Mouse (Mus musculus) ES-Bruce4 (cell line): ENCODE measurements at regions not wholly inside any gene's neighbourhood (a gene's known extent, or its start where the extent isn't known, plus 50 kb on each side); places are given as distances from the start of the nearest gene placed in this dataset.
A peak's percentile ranks its signal among the peaks of the same experiment; 100 is the strongest.

Source experiments
- H3K27ac ChIP-seq: 2 replicates; pipeline ENCODE4 v1.5.1; 2012; ENCODE audit warnings: low read length, inconsistent platforms; ENCODE audit not compliant: insufficient read depth
- H3K27me3 ChIP-seq: 2 replicates; pipeline ENCODE4 v1.6.1; 2012; ENCODE audit warnings: mild to moderate bottlenecking, low read length, inconsistent platforms; ENCODE audit not compliant: control insufficient read depth, poor library complexity, insufficient read depth, severe bottlenecking
- H3K36me3 ChIP-seq: 2 replicates; pipeline ENCODE4 v1.6.1; 2012; ENCODE audit warnings: inconsistent platforms, mild to moderate bottlenecking, low read length, moderate library complexity; ENCODE audit not compliant: control insufficient read depth, poor library complexity, insufficient read depth, severe bottlenecking
- H3K4me1 ChIP-seq: one replicate; pipeline ENCODE4 v1.8.1; 2011; ENCODE audit warnings: low read length; ENCODE audit not compliant: control insufficient read depth, insufficient read depth
- H3K4me3 ChIP-seq: 2 replicates; pipeline ENCODE4 v1.5.1; 2011; ENCODE audit warnings: low read depth, mild to moderate bottlenecking, low read length
- H3K9ac ChIP-seq: 2 replicates; pipeline ENCODE4 v1.6.1; 2012; ENCODE audit warnings: low read depth, mild to moderate bottlenecking, inconsistent platforms; ENCODE audit not compliant: poor library complexity, severe bottlenecking
- H3K9me3 ChIP-seq: replicated peaks from 2 replicates; pipeline ENCODE4 v1.6.1; 2012; ENCODE audit warnings: mild to moderate bottlenecking, low read length, inconsistent platforms; ENCODE audit not compliant: control insufficient read depth, poor library complexity, insufficient read depth, severe bottlenecking
- CTCF ChIP-seq: IDR thresholded peaks from one replicate; pipeline ENCODE4 v1.8.1; 2011; ENCODE audit warnings: low read depth, low read length
- EP300 ChIP-seq: IDR thresholded peaks from 2 replicates; pipeline ENCODE4 v1.6.1; 2011; ENCODE audit warnings: low read depth, low read length; ENCODE audit not compliant: insufficient read depth
- POLR2A ChIP-seq: IDR thresholded peaks from one replicate; pipeline ENCODE4 v1.8.1; 2011; ENCODE audit warnings: low read length; ENCODE audit not compliant: insufficient read depth

- Histone ChIP-seq H3K27me3 (no peaks in the 10 kb centered on the region), H3K4me1 (no peaks in the 10 kb centered on the region), H3K36me3 (no peaks in the 10 kb centered on the region), H3K9ac (no peak overlapping the region), H3K9me3 (no peaks in the 10 kb centered on the region), H3K4me3 (no peak overlapping the region), H3K27ac (no peak overlapping the region)
- no peak for TF ChIP-seq EP300
- no peak for TF ChIP-seq POLR2A
- TF ChIP-seq CTCF = no peak
Observed at GRCm38 (mm10) chr10:12017286-12017685, 674.1 kb downstream of the Epm2a start.

- Histone ChIP-seq H3K9me3 (no peaks in the 10 kb centered on the region), H3K27me3 (no peaks in the 10 kb centered on the region), H3K27ac (no peak overlapping the region), H3K36me3 (no peaks in the 10 kb centered on the region), H3K4me3 (no peak overlapping the region), H3K9ac (no peak overlapping the region), H3K4me1 (no peaks in the 10 kb centered on the region)
- TF ChIP-seq POLR2A (no peak), EP300 (peak; percentile 67; the same call in 1 of the 2 replicates)
Observed at GRCm38 (mm10) chr10:12018281-12018680, 675.1 kb downstream of the Epm2a start.

GRCm38 (mm10) chr10:12019159-12019779, 676.1 kb downstream of the Epm2a start:
- no peak for TF ChIP-seq POLR2A
- no peak for TF ChIP-seq CTCF
- TF ChIP-seq EP300 = no peak
- H3K9ac ChIP-seq = no peak overlapping the region
- no peaks in the 10 kb centered on the region for H3K27me3 ChIP-seq
- H3K36me3 ChIP-seq = no peaks in the 10 kb centered on the region
- H3K4me3 ChIP-seq = no peak overlapping the region
- no peaks in the 10 kb centered on the region for H3K9me3 ChIP-seq
- no peak overlapping the region for H3K27ac ChIP-seq
- no peaks in the 10 kb centered on the region for H3K4me1 ChIP-seq

- Histone ChIP-seq H3K4me1 (no peaks in the 10 kb centered on the region), H3K9me3 (no peaks in the 10 kb centered on the region), H3K9ac (no peak overlapping the region), H3K27ac (no peak overlapping the region), H3K4me3 (no peak overlapping the region), H3K27me3 (no peaks in the 10 kb centered on the region), H3K36me3 (no peaks in the 10 kb centered on the region)
- TF ChIP-seq POLR2A = no peak
Observed at GRCm38 (mm10) chr10:12020576-12020975, 677.4 kb downstream of the Epm2a start.

GRCm38 (mm10) chr10:12035159-12035558, 692.0 kb downstream of the Epm2a start:
- H3K9ac ChIP-seq = no peak overlapping the region
- no peaks in the 10 kb centered on the region for H3K9me3 ChIP-seq
- TF ChIP-seq CTCF = no peak
- TF ChIP-seq POLR2A = no peak
- H3K4me3 ChIP-seq = no peak overlapping the region
- no peaks in the 10 kb centered on the region for H3K4me1 ChIP-seq
- no peaks in the 10 kb centered on the region for H3K27me3 ChIP-seq
- H3K36me3 ChIP-seq = no peaks in the 10 kb centered on the region
- no peak overlapping the region for H3K27ac ChIP-seq

GRCm38 (mm10) chr10:12045937-12046336, 702.7 kb downstream of the Epm2a start:
- H3K27ac ChIP-seq = no peak overlapping the region
- no peaks in the 10 kb centered on the region for H3K27me3 ChIP-seq
- H3K4me1 ChIP-seq = no peaks in the 10 kb centered on the region
- TF ChIP-seq CTCF = no peak
- no peak for TF ChIP-seq EP300
- TF ChIP-seq POLR2A = no peak
- H3K36me3 ChIP-seq = no peaks in the 10 kb centered on the region
- no peak overlapping the region for H3K9ac ChIP-seq
- H3K9me3 ChIP-seq = no peaks in the 10 kb centered on the region
- H3K4me3 ChIP-seq = no peak overlapping the region
